Mouse (Mus musculus) layer of hippocampus, postnatal 25 days (tissue): ENCODE data around the gene Krtap5-2. TPM values are rescaled to one million over a fixed set of nuclear protein-coding genes. Genes with fewer than 3 reads are reported as not detected.
"Not testable (repeated sequence)": the region's sequence is repeated elsewhere in the genome, so short reads cannot be mapped to it uniquely, and the experiment has no call there.

ENCODE experiments used
- DNase-seq, 2 experiments: peaks; one replicate each; pipeline ENCODE4 v3.0.0; 2022; ENCODE audit warnings: mixed read lengths in 2 of 2, low spot score in 1 of 2; ENCODE audit errors: extremely low spot score in 1 of 2
- total RNA-seq, 2 experiments: library from RNA; stranded (reverse); gene quantifications; 2 replicates each; pipeline ENCODE4 v1.2.3; 2021

Gene Krtap5-2
- not detected for total RNA-seq

DNA sequence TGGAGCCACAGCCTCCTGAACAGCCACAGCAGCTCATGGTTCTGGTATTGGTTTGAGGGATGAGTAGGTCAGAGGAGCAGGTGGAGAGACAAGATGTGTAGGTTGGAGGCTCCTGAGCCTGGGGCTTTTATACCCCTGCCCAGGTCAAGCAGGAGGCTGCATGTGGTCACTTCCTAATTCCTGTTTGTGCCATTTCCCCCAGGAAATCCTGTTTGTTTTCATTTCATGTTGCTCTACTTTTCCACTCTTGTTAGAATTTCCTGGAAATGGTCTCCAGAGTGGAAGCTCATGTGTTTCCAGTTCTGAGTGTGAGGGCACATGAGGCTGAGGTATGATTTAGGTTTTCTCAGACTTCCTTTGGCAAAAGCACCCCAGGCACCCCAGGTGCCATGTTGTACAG lies at the start of gene Krtap5-2:
Gene Krtap5-2 (minus strand): TSS at position 101 of the 400 bp plus-strand sequence.
- DNase-seq, result not testable (repeated sequence)

DNA sequence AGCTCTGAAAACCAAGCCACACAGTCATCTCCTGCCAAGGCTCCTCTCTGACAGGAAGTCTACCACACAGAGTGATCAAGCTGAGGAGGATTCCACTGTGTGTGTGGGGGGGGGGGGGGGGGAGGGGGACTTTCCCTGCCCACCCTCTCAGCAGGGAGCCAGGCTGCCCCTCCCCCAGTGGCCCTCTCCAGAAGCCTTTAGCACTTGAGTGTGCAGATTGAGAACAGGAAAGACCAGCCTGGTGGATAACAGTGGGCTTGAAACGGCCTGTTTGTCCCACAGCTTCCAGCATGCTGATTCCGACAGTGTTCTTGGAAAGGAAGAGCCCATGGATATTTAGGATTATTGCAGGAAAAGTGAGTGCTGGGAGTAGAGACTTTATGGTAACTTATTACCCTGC lies 48.7 kb upstream of the Krtap5-2 start:
- no peak for DNase-seq

- DNase-seq, result not testable (repeated sequence)
Observed at GRCm38 (mm10) chr7:142212136-142212535, 36.3 kb upstream of the Krtap5-2 start.

- no peak for DNase-seq
Observed at GRCm38 (mm10) chr7:142211559-142211958, 35.8 kb upstream of the Krtap5-2 start, which contains the start of gene Gm7579. TSS of gene Gm7579 (plus strand) at chr7:142211859.

GRCm38 (mm10) chr7:142206891-142207290 lies 31.1 kb upstream of the Krtap5-2 start:
- DNase-seq, result not testable (repeated sequence)

GRCm38 (mm10) chr7:142205488-142205887 lies 29.7 kb upstream of the Krtap5-2 start:
- no peak for DNase-seq

- DNase-seq, result no peak
Observed at GRCm38 (mm10) chr7:142201064-142201463, 25.3 kb upstream of the Krtap5-2 start, which contains the start of gene Krtap5-3. TSS of gene Krtap5-3 (plus strand) at chr7:142201364.

DNA sequence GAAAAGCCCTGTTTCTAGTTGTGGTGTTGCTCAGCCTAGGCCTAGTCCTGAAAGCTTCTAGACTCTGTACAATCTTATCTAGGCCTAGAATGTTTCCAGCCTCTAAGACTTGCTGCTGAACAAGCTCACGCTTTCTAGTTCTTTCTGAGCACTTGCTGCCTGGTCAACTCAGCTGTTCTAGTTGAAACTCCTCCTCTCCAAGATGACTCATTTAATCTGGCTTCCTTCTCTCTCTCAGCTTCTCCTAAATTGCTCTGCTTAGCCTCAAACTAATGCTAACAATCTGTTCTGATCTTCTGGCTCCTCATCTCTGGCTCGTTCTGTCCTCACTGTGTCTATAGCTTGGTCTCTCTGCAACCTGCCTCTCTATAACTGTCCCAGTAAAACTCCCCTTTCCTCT lies 22.9 kb upstream of the Krtap5-2 start:
- DNase-seq, result no peak

DNA sequence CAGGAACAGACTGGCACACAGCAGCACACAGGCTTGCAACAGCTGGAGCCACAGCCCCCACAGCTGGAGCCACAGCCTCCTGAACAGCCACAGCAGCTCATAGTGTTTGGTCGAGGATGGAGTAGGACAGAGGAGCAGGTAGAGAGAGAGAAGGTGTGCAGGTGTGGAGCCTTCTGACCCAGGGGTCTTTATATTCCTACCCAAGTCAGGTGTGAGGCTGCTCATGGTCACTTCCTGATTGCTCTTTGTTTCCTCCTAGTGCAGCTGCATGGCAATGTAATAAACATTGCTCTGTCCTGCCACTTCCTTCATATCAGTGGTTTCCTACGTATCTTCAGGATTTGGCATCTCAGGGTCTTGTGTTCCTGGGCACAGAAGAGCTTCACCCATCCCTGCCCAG lies 14.5 kb upstream of the Krtap5-2 start, which contains the start of gene Gm10153:
Gene Gm10153 (minus strand): TSS at position 101 of the 400 bp plus-strand sequence.
- DNase-seq, result no peak

GRCm38 (mm10) chr7:142188156-142188555 lies 12.4 kb upstream of the Krtap5-2 start:
- DNase-seq, result no peak

- DNase-seq, result no peak
Observed at GRCm38 (mm10) chr7:142181021-142181420, 5.2 kb upstream of the Krtap5-2 start.

- DNase-seq, result no peak
Observed at GRCm38 (mm10) chr7:142178685-142179084, 2.9 kb upstream of the Krtap5-2 start.

DNA sequence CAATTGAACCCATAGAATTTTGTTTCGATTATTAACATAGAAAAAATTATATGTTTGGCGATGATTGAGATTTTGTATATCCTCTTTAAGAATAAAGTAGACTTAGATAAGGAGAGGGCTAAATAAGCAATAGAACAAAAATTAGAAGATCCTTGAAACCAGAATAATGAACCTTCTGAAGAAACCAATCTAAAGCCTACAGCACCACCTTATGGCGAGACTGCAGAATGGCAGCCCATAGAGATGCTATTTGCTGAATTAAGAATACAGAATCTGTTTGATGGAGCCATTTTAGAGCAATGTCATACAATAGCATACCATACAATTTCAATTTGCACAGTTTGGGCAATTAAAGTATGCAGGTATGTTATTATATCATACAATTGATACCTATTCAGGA lies 6.0 kb downstream of the Krtap5-2 start:
- no peak for DNase-seq

DNA sequence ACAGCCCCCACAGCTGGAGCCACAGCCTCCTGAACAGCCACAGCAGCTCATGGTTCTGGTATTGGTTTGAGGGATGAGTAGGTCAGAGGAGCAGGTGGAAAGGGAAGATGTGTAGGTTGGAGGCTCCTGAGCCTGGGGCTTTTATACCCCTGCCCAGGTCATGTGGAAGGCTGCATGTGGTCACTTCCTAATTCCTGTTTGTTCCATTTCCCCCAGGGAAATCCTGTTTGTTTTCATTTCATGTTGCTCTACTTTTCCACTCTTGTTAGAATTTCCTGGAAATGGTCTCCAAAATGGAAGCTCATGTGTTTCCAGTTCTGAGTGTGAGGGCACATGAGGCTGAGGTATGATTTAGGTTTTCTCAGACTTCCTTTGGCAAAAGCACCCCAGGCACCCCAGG lies 10.2 kb downstream of the Krtap5-2 start, which contains the start of gene Gm4553:
Gene Gm4553 (minus strand): TSS at position 101 of the 400 bp plus-strand sequence.
- DNase-seq, result not testable (repeated sequence)

DNA sequence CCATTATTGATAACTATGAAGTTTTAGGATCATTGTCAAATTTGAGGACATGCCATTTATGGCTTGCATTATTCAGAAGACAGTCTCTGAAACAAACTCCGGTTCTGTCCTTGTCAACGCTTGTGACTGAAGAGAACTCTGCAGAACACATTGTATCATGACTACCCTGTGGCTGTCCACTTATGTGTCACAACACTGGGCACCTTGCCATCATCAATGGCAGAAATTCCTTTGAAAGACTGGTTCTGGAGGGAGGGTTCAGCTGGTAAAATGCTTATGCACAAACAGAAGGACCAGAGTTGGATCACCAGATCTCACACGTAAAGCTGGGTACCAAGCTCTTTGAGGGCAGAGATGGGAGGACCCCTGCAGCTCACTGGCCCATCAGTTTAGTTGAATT lies 16.4 kb downstream of the Krtap5-2 start:
- DNase-seq, result no peak

- not testable (repeated sequence) for DNase-seq
Observed at GRCm38 (mm10) chr7:142157013-142157412, 18.8 kb downstream of the Krtap5-2 start, which contains the start of gene Gm29735. TSS of gene Gm29735 (minus strand) at chr7:142157113.

GRCm38 (mm10) chr7:142155308-142155707 lies 20.5 kb downstream of the Krtap5-2 start:
- no peak for DNase-seq

GRCm38 (mm10) chr7:142152191-142152590 lies 23.6 kb downstream of the Krtap5-2 start:
- DNase-seq, result no peak

DNA sequence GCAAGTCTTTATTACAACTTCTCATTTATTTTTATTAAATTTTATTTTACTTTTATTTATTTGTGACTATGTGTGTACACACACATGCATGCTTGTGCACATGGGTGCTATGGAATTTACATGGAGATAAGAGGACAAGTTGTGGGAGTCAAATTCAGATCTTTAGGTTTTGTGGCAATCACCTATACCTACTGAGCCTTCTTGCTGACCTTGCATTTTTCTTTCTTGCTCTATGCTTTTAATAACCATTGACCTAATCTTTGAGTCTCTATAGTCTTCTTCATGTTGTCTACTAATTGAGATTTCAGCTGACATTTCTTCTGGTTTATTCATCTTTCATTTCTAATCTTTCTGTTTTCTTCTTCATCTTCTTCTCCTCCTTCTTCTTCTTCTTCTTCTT lies 27.2 kb downstream of the Krtap5-2 start:
- DNase-seq, result no peak

GRCm38 (mm10) chr7:142146033-142146432 lies 29.8 kb downstream of the Krtap5-2 start:
- DNase-seq, result peak in 1 of 2 experiments; percentile 42

DNA sequence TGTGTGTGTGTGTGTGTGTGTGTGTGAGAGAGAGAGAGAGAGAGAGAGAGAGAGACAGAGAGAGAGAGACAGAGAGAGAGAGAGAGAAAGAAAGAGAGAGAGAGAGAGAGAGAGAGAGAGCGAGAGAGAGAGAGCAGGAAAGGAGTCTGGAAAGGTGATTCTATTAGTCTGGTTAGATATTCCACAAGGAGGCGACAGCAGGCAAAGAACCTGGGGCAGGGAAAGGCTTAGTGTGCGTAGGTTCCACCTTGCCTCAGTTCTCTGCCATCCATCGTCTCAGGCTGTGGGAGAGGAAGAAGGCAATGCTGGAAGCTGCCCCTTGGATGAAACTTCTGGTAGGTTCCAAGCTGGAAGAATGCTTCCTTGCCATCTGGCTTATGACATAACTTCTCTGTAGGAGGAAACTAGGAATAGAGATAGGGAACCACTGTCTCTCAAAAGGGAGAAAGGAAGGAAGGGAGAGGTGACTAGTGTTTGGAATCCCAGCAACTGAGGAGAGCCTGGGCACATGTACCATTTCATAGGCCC lies 30.3 kb downstream of the Krtap5-2 start:
- no peak for DNase-seq

DNA sequence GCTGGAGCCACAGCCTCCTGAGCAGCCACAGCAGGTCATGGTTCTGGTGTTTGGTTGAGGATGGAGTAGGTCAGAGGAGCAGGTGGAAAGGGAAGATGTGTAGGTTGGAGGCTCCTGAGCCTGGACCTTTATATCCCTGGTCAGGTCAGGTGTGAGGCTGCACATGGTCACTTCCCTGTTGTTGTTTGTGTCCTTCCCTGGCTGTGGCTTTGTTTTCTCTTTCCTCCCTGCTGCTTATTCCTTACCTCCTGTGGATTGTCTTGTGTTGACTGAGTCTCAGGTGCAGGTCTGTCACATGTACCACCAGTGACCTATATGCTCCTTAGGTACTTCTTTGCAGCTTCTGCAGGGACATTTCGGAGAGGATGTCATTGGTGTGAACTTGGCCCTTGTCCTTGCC lies 31.3 kb downstream of the Krtap5-2 start, which contains the start of gene Gm45337:
Gene Gm45337 (minus strand): TSS at position 101 of the 400 bp plus-strand sequence.
- no peak for DNase-seq
